Mouse (Mus musculus) limb, embryonic 10.5 days (tissue): Measurements from ENCODE around the gene Stambpl1. TPM values are rescaled to one million over a fixed set of nuclear protein-coding genes. Genes with fewer than 3 reads are reported as not detected.

Experiments used
- DNase-seq: peaks from one replicate; pipeline ENCODE4 v3.0.0-alpha.2; 2017; ENCODE audit warnings: low spot score
- H3K27ac ChIP-seq: fragments of 300-500 bp; sonication (generic); 2 replicates; pipeline ENCODE4 v1.5.1; 2016; ENCODE audit warnings: mild to moderate bottlenecking
- H3K27me3 ChIP-seq: fragments of 300-500 bp; sonication (generic); 2 replicates; pipeline ENCODE4 v1.6.1; 2016; ENCODE audit warnings: low read depth, mild to moderate bottlenecking; ENCODE audit not compliant: poor library complexity, severe bottlenecking
- H3K36me3 ChIP-seq: fragments of 300-500 bp; sonication (generic); 2 replicates; pipeline ENCODE4 v1.6.1; 2016; ENCODE audit warnings: mild to moderate bottlenecking, moderate library complexity
- H3K4me1 ChIP-seq: fragments of 300-500 bp; sonication (generic); 2 replicates; pipeline ENCODE4 v1.6.1; 2016
- H3K4me3 ChIP-seq: fragments of 300-500 bp; sonication (generic); 2 replicates; pipeline ENCODE4 v1.5.1; 2016; ENCODE audit warnings: mild to moderate bottlenecking, moderate library complexity
- H3K9me3 ChIP-seq: fragments of 300-500 bp; sonication (generic); replicated peaks from 2 replicates; pipeline ENCODE4 v1.6.1; 2016; ENCODE audit warnings: mild to moderate bottlenecking
- WGBS: fragments of 180-500 bp; shearing (Covaris S2); methylation state at CpG from one replicate; pipeline ENCODE4 v1.1.7; 2016; 5-methylcytosine and 5-hydroxymethylcytosine counted together
- polyA plus RNA-seq: library from polyadenylated mRNA; unstranded; fragments of >200 nt; fragmentation: Nextera tagmentation; extraction: Ambion mirVana; gene quantifications from 2 replicates; pipeline ENCODE4 v1.2.1, GENCODE M21; 2016

Stambpl1 gene
- polyA plus RNA-seq, 1 experiment from 2014 or later, result 13.8 TPM

DNA sequence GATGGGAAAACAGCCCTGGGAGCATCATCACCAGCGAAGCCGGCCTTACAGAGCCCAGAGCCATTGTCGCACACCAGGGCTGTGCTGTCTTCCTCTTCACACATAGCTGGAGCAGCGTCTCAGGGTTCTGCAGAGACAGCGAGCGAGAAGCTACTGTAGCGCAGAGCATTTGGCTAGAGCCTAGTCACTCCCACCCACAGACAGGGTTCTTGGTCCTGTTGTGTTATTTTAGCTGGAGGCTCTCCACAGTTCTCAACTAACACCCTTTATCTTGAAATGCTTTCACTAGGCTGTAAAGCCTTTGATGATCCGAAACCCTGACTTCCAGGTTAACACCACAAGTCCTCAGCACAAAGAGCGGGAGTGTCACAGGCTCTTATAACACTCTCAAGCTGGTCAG, 60.4 kb downstream of the Stambpl1 start:
- Histone ChIP-seq H3K9me3 (no peaks in the 10 kb centered on the region), H3K4me1 (peaks cover 6% of the 10 kb centered on the region; the same call in 1 of the 2 replicates), H3K4me3 (no peak overlapping the region), H3K27ac (no peak overlapping the region), H3K36me3 (no peaks in the 10 kb centered on the region), H3K27me3 (no peaks in the 10 kb centered on the region)
- WGBS, result 56% methylated on average over 9 of the region's 9 CpGs
- DNase-seq, result no peak

DNA sequence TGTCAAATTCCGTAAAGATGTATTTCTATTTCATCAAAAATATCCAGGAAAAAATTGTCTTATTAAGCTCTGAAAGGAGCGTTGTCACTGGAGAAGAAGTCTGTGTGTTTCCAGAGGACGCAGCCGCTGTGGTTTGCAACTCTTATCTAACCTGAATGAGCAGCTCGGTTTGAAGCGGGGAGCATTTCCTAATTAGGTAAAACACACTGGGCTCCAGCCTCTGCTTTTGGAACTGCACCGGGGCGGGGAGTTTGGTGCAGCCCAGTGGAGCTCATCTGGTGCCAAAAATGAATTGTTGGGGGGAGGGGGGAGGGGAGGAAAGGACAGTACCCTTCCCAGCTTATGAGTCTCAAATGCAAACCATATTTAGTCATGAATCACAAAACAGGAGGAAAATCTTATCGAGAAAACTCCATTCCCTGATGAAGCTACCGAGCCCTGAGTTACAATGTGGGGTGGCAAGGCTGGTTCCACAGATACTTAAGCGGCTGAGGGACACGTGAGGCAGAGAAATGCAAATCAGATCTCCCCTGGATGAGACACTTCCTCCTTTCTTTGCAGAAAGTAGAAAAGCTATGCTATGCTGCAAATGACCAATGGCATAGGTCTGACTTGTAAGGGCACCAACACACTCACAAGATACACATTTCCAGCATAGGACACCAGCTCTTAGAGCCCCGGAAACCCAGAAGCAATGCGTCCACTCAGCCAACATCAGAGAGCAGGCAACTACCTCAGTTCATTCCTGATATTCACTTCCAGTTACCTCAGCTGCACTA, 62.3 kb downstream of the Stambpl1 start:
- Histone ChIP-seq H3K4me3 (no peak overlapping the region), H3K27ac (no peak overlapping the region), H3K27me3 (no peaks in the 10 kb centered on the region), H3K4me1 (peaks cover 6% of the 10 kb centered on the region; the same call in 1 of the 2 replicates), H3K9me3 (no peaks in the 10 kb centered on the region), H3K36me3 (no peaks in the 10 kb centered on the region)
- WGBS, result 50% methylated on average over 14 of the region's 14 CpGs
- no peak for DNase-seq

DNA sequence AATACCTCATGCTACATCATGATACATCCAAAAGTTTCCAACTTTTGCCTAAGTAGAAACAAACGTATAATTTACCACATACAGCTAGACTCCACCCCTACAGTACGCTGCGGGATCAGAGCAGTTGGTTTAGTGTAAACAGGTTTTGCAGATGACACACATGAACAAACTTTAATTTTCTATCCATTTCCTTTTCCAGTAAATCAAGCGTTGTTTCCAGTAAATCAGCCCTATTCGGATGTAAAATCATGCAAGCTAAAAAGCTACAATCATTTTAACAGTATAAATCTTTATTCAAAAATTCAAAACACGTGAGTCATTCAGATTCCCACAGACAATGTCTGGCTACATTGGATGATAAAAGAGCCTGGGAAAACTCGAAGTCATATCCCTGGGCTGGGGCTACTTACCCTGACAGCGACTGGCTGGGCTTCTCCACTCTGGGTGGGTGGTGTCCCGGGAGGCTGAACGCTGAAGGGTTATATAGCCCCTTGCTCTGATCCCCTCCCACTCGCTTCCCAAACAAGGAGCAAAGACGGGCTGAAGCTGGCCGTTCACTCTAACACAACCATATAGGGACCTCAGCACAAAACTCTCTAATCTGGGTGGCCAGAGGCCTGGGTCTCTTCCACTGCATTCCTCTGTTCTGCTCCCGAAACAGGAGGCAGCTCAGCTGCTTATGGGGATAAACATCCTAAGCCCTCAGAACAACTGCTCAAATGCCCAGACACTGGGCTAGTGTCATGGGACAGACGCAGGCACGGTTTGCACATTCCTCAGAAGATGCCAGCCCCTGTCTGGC, 63.1 kb downstream of the Stambpl1 start, which contains the start of gene Acta2:
Gene Acta2, minus strand, starts transcription at position 711 of the 802 bp plus-strand sequence.
- no peaks in the 10 kb centered on the region for H3K9me3 ChIP-seq
- no peak within 1 kb of the TSS for H3K4me3 ChIP-seq
- no peaks in the 10 kb centered on the region for H3K36me3 ChIP-seq
- peaks cover 6% of the 10 kb centered on the region; the same call in 1 of the 2 replicates for H3K4me1 ChIP-seq
- H3K27me3 ChIP-seq, result no peaks in the 10 kb centered on the region
- peak; percentile 32 for DNase-seq
- WGBS, result 49% methylated on average over 16 of the region's 16 CpGs
- H3K27ac ChIP-seq, result no peak within 1 kb of the TSS

- H3K27ac ChIP-seq, result no peak overlapping the region
- no peak overlapping the region for H3K4me3 ChIP-seq
These were observed 64.1 kb downstream of the Stambpl1 start for GRCm38 (mm10) chr19:34256149-34256548.

DNA sequence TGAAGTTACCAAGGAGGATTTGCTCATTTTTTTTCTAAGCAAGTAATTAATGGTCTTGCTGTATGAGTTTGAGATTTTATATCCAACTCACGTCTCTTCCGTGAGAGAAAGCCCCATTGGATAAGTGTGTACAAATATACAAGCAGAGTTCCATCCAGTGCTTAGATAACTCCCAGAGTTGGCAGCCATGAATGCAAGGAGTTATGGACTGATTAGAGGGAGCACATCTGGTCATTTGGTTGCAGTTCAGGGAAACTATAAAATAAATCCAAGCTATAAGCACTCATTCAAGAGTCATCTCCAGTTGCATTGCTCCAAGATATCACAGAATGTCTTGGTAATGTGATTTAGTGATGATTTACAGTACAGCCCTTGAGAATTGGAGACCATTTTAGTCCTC, 64.9 kb downstream of the Stambpl1 start:
- 92% methylated on average over 2 of the region's 2 CpGs for WGBS
- H3K9me3 ChIP-seq, result no peaks in the 10 kb centered on the region
- H3K27me3 ChIP-seq, result no peaks in the 10 kb centered on the region
- H3K27ac ChIP-seq, result no peak overlapping the region
- no peak for DNase-seq
- H3K4me1 ChIP-seq, result peaks cover 6% of the 10 kb centered on the region; the same call in 1 of the 2 replicates
- no peaks in the 10 kb centered on the region for H3K36me3 ChIP-seq
- H3K4me3 ChIP-seq, result no peak overlapping the region

More at GRCm38 (mm10) chr19:34256149-34256548, 64.1 kb downstream of the Stambpl1 start:
- Histone ChIP-seq H3K27me3 (no peaks in the 10 kb centered on the region), H3K4me1 (peaks cover 6% of the 10 kb centered on the region; the same call in 1 of the 2 replicates), H3K9me3 (no peaks in the 10 kb centered on the region), H3K36me3 (no peaks in the 10 kb centered on the region)
- WGBS, result 81% methylated on average over 5 of the region's 5 CpGs
- DNase-seq, result no peak

- no peaks in the 10 kb centered on the region for H3K27me3 ChIP-seq
- no peaks in the 10 kb centered on the region for H3K9me3 ChIP-seq
- 80% methylated on average over 2 of the region's 2 CpGs for WGBS
- no peak overlapping the region for H3K4me3 ChIP-seq
- H3K36me3 ChIP-seq, result no peaks in the 10 kb centered on the region
- H3K4me1 ChIP-seq, result no peaks in the 10 kb centered on the region
- DNase-seq, result no peak
- no peak overlapping the region for H3K27ac ChIP-seq
These were observed 70.4 kb downstream of the Stambpl1 start for GRCm38 (mm10) chr19:34262273-34262974.

- no peak overlapping the region for H3K27ac ChIP-seq
- H3K9me3 ChIP-seq, result no peaks in the 10 kb centered on the region
- H3K27me3 ChIP-seq, result no peaks in the 10 kb centered on the region
- no peak for DNase-seq
- WGBS, result 85% methylated on average over 5 of the region's 5 CpGs
- H3K4me1 ChIP-seq, result no peaks in the 10 kb centered on the region
- H3K4me3 ChIP-seq, result no peak overlapping the region
- H3K36me3 ChIP-seq, result no peaks in the 10 kb centered on the region
These were observed 73.7 kb downstream of the Stambpl1 start for GRCm38 (mm10) chr19:34265604-34266193.

- WGBS, result 47% methylated on average over 1 of the region's 1 CpGs
- no peaks in the 10 kb centered on the region for H3K4me1 ChIP-seq
- H3K4me3 ChIP-seq, result no peak overlapping the region
- H3K27me3 ChIP-seq, result no peaks in the 10 kb centered on the region
- no peak for DNase-seq
- no peaks in the 10 kb centered on the region for H3K9me3 ChIP-seq
- no peaks in the 10 kb centered on the region for H3K36me3 ChIP-seq
- no peak overlapping the region for H3K27ac ChIP-seq
These were observed 77.0 kb downstream of the Stambpl1 start for GRCm38 (mm10) chr19:34268991-34269390.

- Histone ChIP-seq H3K27me3 (no peaks in the 10 kb centered on the region), H3K27ac (no peak overlapping the region), H3K36me3 (no peaks in the 10 kb centered on the region), H3K4me1 (no peaks in the 10 kb centered on the region), H3K4me3 (no peak overlapping the region), H3K9me3 (no peaks in the 10 kb centered on the region)
- no peak for DNase-seq
- 90% methylated on average over 11 of the region's 11 CpGs for WGBS
These were observed 78.2 kb downstream of the Stambpl1 start for GRCm38 (mm10) chr19:34270106-34270726.

DNA sequence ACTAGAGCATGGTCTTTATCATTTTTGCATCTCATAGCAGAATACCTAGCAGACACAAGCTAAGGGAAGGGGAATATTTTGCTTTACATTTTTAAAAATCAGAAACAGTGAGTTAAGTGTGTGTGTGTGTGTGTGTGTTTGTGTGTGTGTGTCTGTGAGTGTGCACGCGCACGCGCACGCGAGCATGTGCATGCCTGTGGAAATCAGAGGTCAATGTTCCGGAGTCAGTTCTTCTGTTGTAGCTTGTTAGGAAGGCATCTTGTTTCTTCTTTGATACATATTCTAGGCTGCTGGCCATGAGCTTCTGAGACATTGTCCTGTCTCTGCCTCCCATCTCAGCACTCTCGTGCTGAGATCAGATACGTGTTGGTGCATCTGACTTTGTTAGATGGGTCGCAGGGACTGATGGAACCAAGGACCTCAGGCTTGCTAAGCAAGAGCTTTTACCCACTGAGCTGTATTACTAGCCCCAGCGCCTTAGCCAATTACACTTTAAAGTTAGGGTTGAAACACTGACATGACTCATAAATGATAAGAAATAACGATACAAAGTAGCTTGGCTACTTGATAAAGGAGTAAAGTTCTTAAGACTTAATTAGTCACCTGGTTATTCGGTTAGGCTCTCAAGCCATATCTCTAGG, 78.9 kb downstream of the Stambpl1 start:
- H3K36me3 ChIP-seq, result no peaks in the 10 kb centered on the region
- no peak for DNase-seq
- H3K4me3 ChIP-seq, result no peak overlapping the region
- 95% methylated on average over 13 of the region's 13 CpGs for WGBS
- no peaks in the 10 kb centered on the region for H3K9me3 ChIP-seq
- no peak overlapping the region for H3K27ac ChIP-seq
- no peaks in the 10 kb centered on the region for H3K4me1 ChIP-seq
- no peaks in the 10 kb centered on the region for H3K27me3 ChIP-seq

DNA sequence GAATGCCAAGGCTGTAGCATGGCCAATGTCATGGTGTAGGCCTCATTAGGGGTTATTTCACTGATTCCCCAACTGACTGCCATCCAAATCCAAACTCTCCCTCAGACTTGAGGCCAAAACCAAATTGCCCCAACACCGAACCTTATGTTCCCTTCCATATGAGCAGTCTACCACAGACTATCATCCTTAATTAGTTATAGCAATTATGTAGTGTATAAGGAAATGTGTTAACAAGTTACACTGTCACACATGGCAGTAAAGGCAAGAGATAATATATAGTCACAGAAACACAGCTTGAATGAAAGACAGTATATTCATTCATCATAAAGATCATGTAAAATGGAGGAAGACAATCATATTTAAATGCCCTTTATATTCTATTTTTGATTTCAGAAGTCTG, 81.0 kb downstream of the Stambpl1 start:
- Histone ChIP-seq H3K27ac (no peak overlapping the region), H3K36me3 (no peaks in the 10 kb centered on the region), H3K4me1 (no peaks in the 10 kb centered on the region), H3K4me3 (no peak overlapping the region), H3K27me3 (no peaks in the 10 kb centered on the region), H3K9me3 (no peaks in the 10 kb centered on the region)
- no peak for DNase-seq
- 94% methylated on average over 1 of the region's 1 CpGs for WGBS

- no peaks in the 10 kb centered on the region for H3K36me3 ChIP-seq
- H3K27ac ChIP-seq, result no peak overlapping the region
- no peak overlapping the region for H3K4me3 ChIP-seq
- 94% methylated on average over 3 of the region's 3 CpGs for WGBS
- no peaks in the 10 kb centered on the region for H3K9me3 ChIP-seq
- no peaks in the 10 kb centered on the region for H3K4me1 ChIP-seq
- no peak for DNase-seq
- no peaks in the 10 kb centered on the region for H3K27me3 ChIP-seq
These were observed 86.0 kb downstream of the Stambpl1 start for GRCm38 (mm10) chr19:34278078-34278477.
